Mouse (Mus musculus): ENCODE results near the gene Cfap298. TPM values are rescaled to one million over a fixed set of nuclear protein-coding genes. Genes with fewer than 3 reads are reported as not detected.

Gene Cfap298
- polyA plus RNA-seq, 1 experiment from 2014 or later = 33.2 TPM

DNA sequence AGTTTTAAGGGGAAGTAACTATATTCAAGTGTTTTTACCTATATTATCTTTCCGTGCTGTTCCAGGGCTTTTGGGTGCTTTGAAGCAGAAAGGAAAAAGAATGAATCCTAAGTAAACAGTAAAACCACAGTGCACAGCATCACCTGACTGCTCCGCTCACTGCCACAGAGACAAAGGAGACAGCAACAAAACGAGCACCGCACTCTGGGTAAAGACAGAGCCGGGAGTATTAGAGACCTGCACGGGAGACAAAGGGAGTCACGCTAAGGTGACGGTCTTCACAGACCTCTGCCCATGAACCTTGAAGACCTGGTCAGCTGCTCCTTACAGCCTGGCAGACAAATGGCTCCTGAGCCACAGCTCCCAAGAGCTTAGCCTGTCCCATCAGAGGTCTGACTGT is 12.1 kb upstream of the Cfap298 start:
- Histone ChIP-seq H3K27me3 (no peaks in the 10 kb centered on the region), H3K9me3 (replicated peaks) (no peaks in the 10 kb centered on the region), H3K4me3 (replicated peaks) (no peak overlapping the region), H3K4me1 (replicated peaks) (peaks cover 10% of the 10 kb centered on the region; the same call in 1 of the 2 replicates), H3K9ac (no peak overlapping the region), H3K36me3 (peaks cover 69% of the 10 kb centered on the region), H3K4me2 (no peak overlapping the region), H3K27ac (no peak overlapping the region)
- DNase-seq (no peak), ATAC-seq (ENCODE audit: low read depth) (no peak)
- 91% methylated on average over 8 of the region's 8 CpGs for WGBS (ENCODE audit: insufficient replicate concordance)

DNA sequence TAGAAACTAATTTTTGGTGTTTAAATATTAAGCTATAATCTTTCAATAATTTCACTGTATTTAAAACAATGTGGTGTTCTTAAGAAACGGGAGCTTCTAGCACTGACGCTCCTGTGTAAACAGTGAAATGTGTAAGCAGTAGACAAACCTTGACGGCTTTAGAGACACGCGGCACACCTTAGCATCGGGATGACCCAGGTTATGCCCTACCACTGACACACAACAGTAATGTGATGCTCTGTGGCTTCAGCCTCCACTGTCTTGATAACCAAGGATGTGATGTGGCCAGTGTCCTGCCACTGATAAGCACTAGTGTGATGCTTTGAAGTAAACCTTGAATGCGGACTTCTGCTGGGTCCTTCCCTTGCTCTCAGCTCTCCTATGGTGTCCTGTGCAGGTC is 6.3 kb upstream of the Cfap298 start:
- H3K4me1 ChIP-seq (replicated peaks) = no peaks in the 10 kb centered on the region
- H3K36me3 ChIP-seq = peaks cover 62% of the 10 kb centered on the region
- no peak overlapping the region for H3K9ac ChIP-seq
- H3K4me3 ChIP-seq (replicated peaks) = no peak overlapping the region
- no peak for DNase-seq
- H3K9me3 ChIP-seq (replicated peaks) = no peaks in the 10 kb centered on the region
- 89% methylated on average over 7 of the region's 7 CpGs for WGBS (ENCODE audit: insufficient replicate concordance)
- H3K27ac ChIP-seq = no peak overlapping the region
- H3K27me3 ChIP-seq = no peaks in the 10 kb centered on the region
- ATAC-seq (ENCODE audit: low read depth) = no peak
- no peak overlapping the region for H3K4me2 ChIP-seq

DNA sequence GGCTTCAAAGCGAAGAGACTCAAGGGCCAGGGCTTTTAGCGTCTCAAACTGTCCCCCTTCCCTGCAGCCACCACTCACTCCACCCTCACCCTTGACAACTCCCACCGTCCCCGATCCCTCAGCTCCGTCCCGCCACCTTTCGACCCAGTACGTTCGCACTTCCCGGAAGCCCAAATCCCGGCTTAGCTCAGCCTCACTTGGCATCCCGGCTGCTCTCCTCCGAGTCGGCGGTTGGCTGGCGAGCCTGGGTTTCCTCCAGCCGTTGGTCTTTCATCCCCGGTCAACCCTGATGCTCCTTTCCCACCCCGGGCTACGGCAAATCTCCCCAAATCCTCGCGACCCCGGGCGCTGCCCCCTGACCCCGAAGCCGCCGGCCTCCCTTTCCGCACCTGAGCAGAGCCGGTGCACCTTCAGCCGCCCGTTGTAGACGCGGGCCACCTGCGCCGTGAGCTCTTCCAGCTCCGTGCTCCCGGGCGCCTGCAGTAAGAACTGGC is 674 bp downstream of the Cfap298 start:
- peak overlapping the region; percentile 84 for H3K4me3 ChIP-seq (replicated peaks)
- peaks cover 29% of the 10 kb centered on the region for H3K36me3 ChIP-seq
- ATAC-seq (ENCODE audit: low read depth) = peak; percentile 75
- H3K9me3 ChIP-seq (replicated peaks) = no peaks in the 10 kb centered on the region
- H3K4me1 ChIP-seq (replicated peaks) = peaks cover 15% of the 10 kb centered on the region
- H3K4me2 ChIP-seq = peak overlapping the region; percentile 94
- DNase-seq = no peak
- H3K9ac ChIP-seq = peak overlapping the region; percentile 87
- no peaks in the 10 kb centered on the region for H3K27me3 ChIP-seq
- WGBS (ENCODE audit: insufficient replicate concordance) = under 1% methylated on average over 38 of the region's 38 CpGs
- peak overlapping the region; percentile 82 for H3K27ac ChIP-seq

DNA sequence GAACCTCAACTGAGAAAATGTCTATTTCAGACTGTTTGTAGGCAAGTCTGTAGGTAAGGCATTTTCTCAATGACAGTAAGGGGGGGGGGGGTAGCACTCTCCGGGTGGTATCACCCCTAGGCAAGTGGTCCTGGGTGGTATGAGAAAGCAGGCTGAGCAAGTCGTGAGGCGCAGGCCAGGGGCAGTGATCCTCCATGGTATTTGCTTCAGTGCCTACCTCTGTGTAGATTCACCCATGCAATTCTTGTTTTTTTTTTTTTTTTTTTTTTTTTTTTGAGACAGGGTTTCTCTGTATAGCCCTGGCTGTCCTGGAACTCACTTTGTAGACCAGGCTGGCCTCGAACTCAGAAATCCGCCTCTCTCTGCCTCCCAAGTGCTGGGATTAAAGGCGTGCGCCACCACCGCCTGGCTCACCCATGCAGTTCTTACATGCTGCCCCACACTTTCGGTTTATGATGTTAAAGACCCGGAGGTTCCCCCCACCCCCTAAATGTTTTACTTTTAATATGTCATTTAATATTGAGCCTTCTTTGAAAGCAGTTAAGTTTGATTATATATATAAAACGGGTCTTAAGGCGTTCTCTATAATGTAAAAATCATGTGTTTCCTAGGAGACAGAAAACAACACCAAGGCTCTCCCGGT is 1.3 kb downstream of the Cfap298 start:
- DNase-seq (no peak), ATAC-seq (ENCODE audit: low read depth) (no peak)
- Histone ChIP-seq H3K4me2 (peak overlapping the region; percentile 94), H3K4me3 (replicated peaks) (peak overlapping the region; percentile 84), H3K27me3 (no peaks in the 10 kb centered on the region), H3K4me1 (replicated peaks) (peaks cover 15% of the 10 kb centered on the region), H3K36me3 (peaks cover 31% of the 10 kb centered on the region), H3K9me3 (replicated peaks) (no peaks in the 10 kb centered on the region), H3K27ac (peak overlapping the region; percentile 82), H3K9ac (peak overlapping the region; percentile 87)
- 21% methylated on average over 13 of the region's 13 CpGs for WGBS (ENCODE audit: insufficient replicate concordance)

DNA sequence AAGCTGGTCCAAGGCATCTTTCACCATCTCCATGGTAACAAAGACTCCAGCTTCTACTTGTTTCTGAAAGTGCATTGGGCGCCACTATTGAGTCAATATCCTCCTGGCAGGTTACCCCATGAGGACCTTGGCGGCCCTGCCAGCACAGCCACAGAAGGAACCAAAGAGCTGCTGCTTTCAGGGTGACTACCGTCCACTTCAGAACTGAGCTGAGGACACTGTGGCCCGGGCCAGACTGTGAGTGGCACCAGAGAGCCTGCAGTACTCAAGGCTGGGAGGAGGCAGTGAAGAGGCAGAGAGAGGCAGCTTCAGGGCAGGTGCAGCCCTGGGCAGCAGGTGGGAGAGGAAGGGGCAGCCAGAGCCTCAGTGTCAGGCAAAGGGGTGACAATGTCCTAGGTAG is 7.5 kb downstream of the Cfap298 start:
- Histone ChIP-seq H3K4me2 (no peak overlapping the region), H3K27me3 (no peaks in the 10 kb centered on the region), H3K9me3 (replicated peaks) (no peaks in the 10 kb centered on the region), H3K27ac (no peak overlapping the region), H3K4me1 (replicated peaks) (no peaks in the 10 kb centered on the region), H3K4me3 (replicated peaks) (no peak overlapping the region), H3K36me3 (peaks cover 50% of the 10 kb centered on the region), H3K9ac (no peak overlapping the region)
- DNase-seq (no peak), ATAC-seq (ENCODE audit: low read depth) (no peak)
- 78% methylated on average over 4 of the region's 4 CpGs for WGBS (ENCODE audit: insufficient replicate concordance)

DNA sequence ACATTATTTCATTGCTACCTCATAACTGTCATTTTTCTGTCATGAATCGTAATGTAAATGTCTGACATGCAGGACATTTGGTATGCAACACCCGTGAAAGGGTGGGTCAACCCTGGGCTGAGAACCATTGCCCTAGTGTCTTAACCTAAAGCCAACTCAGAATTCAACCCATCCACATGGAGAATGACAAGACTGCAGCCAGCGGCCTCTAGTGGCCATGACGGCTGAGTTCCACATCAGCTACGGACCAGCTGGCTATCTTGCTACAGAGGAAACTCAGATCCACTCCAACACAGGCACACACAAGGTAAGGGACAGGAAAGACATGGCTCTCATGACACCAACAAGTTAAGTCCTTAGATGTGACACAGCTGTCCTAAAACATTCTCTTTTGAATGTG is 9.5 kb downstream of the Cfap298 start:
- Histone ChIP-seq H3K4me3 (replicated peaks) (no peak overlapping the region), H3K27ac (no peak overlapping the region), H3K27me3 (no peaks in the 10 kb centered on the region), H3K4me2 (no peak overlapping the region), H3K36me3 (peaks cover 43% of the 10 kb centered on the region), H3K9ac (no peak overlapping the region), H3K9me3 (replicated peaks) (no peaks in the 10 kb centered on the region), H3K4me1 (replicated peaks) (no peaks in the 10 kb centered on the region)
- ATAC-seq (ENCODE audit: low read depth) = no peak
- 28% methylated on average over 5 of the region's 5 CpGs for WGBS (ENCODE audit: insufficient replicate concordance)
- no peak for DNase-seq

DNA sequence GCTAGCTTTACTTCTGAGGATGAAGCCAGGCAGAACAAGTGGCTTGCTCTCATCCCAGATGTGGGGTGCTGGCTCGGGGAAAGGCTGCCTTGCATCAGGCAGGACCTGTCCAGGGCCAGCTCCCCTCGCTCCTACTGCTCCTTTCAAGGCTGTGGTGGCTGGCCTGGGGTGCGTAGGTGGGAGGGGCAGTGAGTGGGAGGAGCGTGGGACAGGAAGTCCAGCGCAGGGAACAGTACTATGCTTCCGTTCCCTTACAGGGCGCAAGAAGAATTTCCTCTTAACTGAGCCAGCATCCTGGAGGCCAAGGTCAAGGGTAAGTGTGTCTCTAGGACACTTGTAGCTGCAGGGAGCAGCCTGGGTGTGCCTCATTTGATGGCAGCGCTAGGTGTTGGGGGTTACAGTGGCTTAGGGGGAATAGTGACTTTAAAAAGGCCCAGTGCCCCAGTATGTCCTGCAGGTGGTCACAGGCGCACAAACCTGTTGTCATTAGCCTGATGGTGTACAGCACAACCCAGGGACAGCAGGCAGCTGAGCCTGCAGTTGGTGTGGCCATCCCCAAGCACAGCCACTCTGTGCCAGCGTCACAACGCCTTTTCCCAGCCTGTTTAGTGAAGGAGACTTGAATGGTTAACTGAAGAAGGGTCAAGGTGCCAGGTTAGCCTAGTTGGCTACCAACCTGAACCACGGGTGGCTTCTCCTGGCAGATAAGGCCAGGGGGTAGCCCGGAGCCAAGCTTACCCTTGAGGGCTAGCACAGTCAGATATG is 10.1 kb downstream of the Cfap298 start:
- WGBS (ENCODE audit: insufficient replicate concordance) = 67% methylated on average over 13 of the region's 13 CpGs
- no peaks in the 10 kb centered on the region for H3K9me3 ChIP-seq (replicated peaks)
- no peak overlapping the region for H3K9ac ChIP-seq
- ATAC-seq (ENCODE audit: low read depth) (peak; percentile 34; the same call in 1 of the 2 replicates), DNase-seq (no peak)
- no peak overlapping the region for H3K4me3 ChIP-seq (replicated peaks)
- H3K27ac ChIP-seq = no peak overlapping the region
- no peak overlapping the region for H3K4me2 ChIP-seq
- no peaks in the 10 kb centered on the region for H3K27me3 ChIP-seq
- peaks cover 39% of the 10 kb centered on the region for H3K36me3 ChIP-seq
- no peaks in the 10 kb centered on the region for H3K4me1 ChIP-seq (replicated peaks)

DNA sequence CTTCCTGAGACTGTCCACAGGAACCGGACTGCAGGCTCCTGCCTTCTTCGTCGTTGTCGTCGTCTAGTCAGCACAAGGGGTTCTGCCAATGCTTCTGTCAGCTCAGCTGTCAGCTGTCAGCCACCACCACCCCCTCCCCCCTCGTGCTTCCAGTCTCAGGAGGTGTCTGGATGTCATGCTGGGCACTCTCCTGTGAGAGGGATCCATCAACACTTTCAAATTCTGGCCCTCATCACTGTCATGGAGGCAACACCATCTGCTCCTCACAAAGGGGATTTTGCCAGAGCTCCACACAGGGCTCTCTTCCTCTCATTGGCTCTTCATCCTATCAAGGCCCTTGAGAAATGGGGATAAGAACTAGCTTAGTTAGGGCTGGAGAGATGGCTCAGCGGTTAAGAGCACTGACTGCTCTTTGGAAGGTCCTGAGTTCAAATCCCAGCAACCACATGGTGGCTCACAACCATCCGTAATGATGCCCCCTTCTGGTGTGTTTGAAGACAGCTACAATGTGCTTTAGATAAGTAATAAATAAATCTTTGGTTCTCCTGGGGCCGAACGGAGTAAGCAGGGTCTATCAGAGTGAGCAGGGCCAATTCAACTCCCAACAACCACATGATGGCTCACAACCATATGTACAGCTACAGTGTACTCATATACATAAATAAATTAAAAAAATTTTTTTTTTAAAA is 13.3 kb downstream of the Cfap298 start:
- no peak overlapping the region for H3K4me2 ChIP-seq
- peaks cover 16% of the 10 kb centered on the region for H3K36me3 ChIP-seq
- 40% methylated on average over 10 of the region's 10 CpGs for WGBS (ENCODE audit: insufficient replicate concordance)
- H3K27ac ChIP-seq = no peak overlapping the region
- no peaks in the 10 kb centered on the region for H3K9me3 ChIP-seq (replicated peaks)
- 0 out of 2 replicates have a peak, but pooled peaks cover 8% of the 10 kb centered on the region for H3K27me3 ChIP-seq
- no peaks in the 10 kb centered on the region for H3K4me1 ChIP-seq (replicated peaks)
- H3K4me3 ChIP-seq (replicated peaks) = no peak overlapping the region
- H3K9ac ChIP-seq = no peak overlapping the region
- no peak for ATAC-seq (ENCODE audit: low read depth)
- no peak for DNase-seq

DNA sequence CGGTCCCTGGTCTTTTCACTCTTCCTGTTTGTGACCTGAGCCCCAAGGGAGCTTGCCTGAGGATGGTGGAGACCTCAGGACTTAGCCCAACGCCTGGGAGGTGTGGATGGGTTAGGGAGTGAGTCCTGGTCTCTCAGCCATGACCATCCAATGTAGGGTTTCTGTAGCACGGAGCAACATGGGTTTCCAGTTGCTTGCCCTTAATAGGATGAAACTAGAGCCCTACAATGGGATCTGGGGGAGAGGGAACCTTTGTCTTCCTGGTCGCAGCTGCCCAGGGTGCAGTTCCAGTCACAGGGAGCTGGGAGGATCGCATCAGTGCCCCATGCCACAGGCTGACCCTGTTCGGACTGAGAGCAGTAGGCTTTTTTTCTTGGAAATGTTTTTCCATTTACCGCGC is 17.8 kb downstream of the Cfap298 start:
- Histone ChIP-seq H3K4me1 (replicated peaks) (no peaks in the 10 kb centered on the region), H3K4me2 (no peak overlapping the region), H3K36me3 (no peaks in the 10 kb centered on the region), H3K27ac (no peak overlapping the region), H3K27me3 (peaks cover 20% of the 10 kb centered on the region; the same call in 1 of the 2 replicates), H3K9ac (no peak overlapping the region), H3K4me3 (replicated peaks) (no peak overlapping the region), H3K9me3 (replicated peaks) (no peaks in the 10 kb centered on the region)
- no peak for ATAC-seq (ENCODE audit: low read depth)
- WGBS (ENCODE audit: insufficient replicate concordance) = 57% methylated on average over 8 of the region's 8 CpGs
- DNase-seq = no peak

DNA sequence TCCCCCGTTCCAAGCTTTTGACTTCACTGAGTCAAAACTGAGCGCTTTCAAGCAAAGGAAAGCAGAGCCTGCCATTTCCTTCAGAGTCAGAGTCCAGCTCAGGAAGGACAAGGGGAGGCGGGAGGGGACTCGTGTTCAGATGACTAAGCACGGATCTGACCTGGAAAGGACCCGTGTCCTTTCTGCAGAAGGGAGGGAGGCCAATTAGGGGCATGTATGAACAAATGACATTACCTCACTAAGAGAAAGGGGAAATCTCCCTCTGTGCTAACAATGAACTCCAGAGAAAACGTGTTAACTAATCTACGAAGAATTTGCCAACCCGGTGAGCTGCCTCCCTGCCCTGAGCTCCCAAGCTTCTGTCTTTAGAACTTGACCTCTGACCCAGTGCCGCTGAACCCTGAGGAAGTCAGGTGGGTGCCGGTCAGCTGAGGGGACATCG is 18.9 kb downstream of the Cfap298 start:
- DNase-seq = no peak
- Histone ChIP-seq H3K4me2 (no peak overlapping the region), H3K27me3 (peaks cover 20% of the 10 kb centered on the region; the same call in 1 of the 2 replicates), H3K4me1 (replicated peaks) (no peaks in the 10 kb centered on the region), H3K4me3 (replicated peaks) (no peak overlapping the region), H3K9me3 (replicated peaks) (no peaks in the 10 kb centered on the region), H3K36me3 (no peaks in the 10 kb centered on the region), H3K27ac (no peak overlapping the region), H3K9ac (no peak overlapping the region)
- ATAC-seq (ENCODE audit: low read depth) = no peak
- WGBS (ENCODE audit: insufficient replicate concordance) = 14% methylated on average over 12 of the region's 12 CpGs

DNA sequence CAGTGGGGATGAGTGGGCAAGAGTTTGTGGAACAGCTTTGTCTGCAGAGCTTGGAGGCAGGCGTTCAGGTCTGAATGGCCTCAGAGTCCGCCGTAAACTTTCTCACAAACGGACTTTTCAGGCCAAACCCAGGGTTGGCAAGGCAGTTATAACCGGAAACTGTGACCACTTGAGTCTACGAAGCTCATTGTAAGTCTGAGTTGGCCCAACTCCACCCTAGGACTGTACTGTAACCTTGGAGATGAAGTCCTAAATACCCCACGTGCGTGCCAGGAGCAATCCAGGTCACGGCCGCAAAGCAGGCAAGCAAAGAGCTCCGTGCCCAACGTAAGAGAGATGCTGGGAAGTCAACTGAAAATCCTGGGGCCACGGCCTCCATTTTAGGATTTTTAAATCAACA is 23.1 kb downstream of the Cfap298 start:
- DNase-seq = no peak
- ATAC-seq (ENCODE audit: low read depth) = no peak
- WGBS (ENCODE audit: insufficient replicate concordance) = 75% methylated on average over 13 of the region's 13 CpGs

More for the DNA sequence above, 23.1 kb downstream of the Cfap298 start:
- Histone ChIP-seq H3K9ac (no peak overlapping the region), H3K9me3 (replicated peaks) (no peaks in the 10 kb centered on the region), H3K36me3 (no peaks in the 10 kb centered on the region), H3K4me3 (replicated peaks) (no peak overlapping the region), H3K27me3 (peaks cover 16% of the 10 kb centered on the region; the same call in 1 of the 2 replicates), H3K4me1 (replicated peaks) (no peaks in the 10 kb centered on the region), H3K4me2 (no peak overlapping the region), H3K27ac (no peak overlapping the region)

All from liver, embryonic 13.5 days (tissue).